Mouse (Mus musculus) limb, embryonic 13.5 days (tissue): Measurements from ENCODE around the gene Efhc1. TPM values are rescaled to one million over a fixed set of nuclear protein-coding genes. Genes with fewer than 3 reads are reported as not detected.
"Not testable (repeated sequence)": the region's sequence is repeated elsewhere in the genome, so short reads cannot be mapped to it uniquely, and the experiment has no call there.

ENCODE experiments used
- ATAC-seq: fragments of 200-750 bp; cut with Nextera tagmentation; 2 replicates; pipeline ENCODE4 v1.8.0; 2017; ENCODE audit warnings: low read depth, moderate number of reproducible peaks, moderate TSS enrichment; ENCODE audit not compliant: low FRiP score
- H3K27ac ChIP-seq: fragments of 300-500 bp; sonication (generic); 2 replicates; pipeline ENCODE4 v1.5.1; 2015; ENCODE audit warnings: inconsistent platforms, mild to moderate bottlenecking, moderate library complexity
- H3K27me3 ChIP-seq: fragments of 300-500 bp; sonication (generic); 2 replicates; pipeline ENCODE4 v1.6.1; 2015; ENCODE audit warnings: mild to moderate bottlenecking, inconsistent platforms
- H3K36me3 ChIP-seq: fragments of 300-500 bp; sonication (generic); 2 replicates; pipeline ENCODE4 v1.6.1; 2015; ENCODE audit warnings: inconsistent platforms, mild to moderate bottlenecking, moderate library complexity
- H3K4me1 ChIP-seq: fragments of 300-500 bp; sonication (generic); 2 replicates; pipeline ENCODE4 v1.6.1; 2015; ENCODE audit warnings: inconsistent platforms
- H3K4me2 ChIP-seq: fragments of 300-500 bp; sonication (generic); replicated peaks from 2 replicates; pipeline ENCODE4 v1.6.1; 2015; ENCODE audit warnings: inconsistent platforms, mild to moderate bottlenecking, moderate library complexity
- H3K4me3 ChIP-seq: fragments of 300-500 bp; sonication (generic); 2 replicates; pipeline ENCODE4 v1.5.1; 2015; ENCODE audit warnings: moderate library complexity, mild to moderate bottlenecking, inconsistent platforms
- H3K9ac ChIP-seq: fragments of 300-500 bp; sonication (generic); 2 replicates; pipeline ENCODE4 v1.6.1; 2015; ENCODE audit warnings: mild to moderate bottlenecking, inconsistent platforms
- H3K9me3 ChIP-seq: fragments of 300-500 bp; sonication (generic); 2 replicates; pipeline ENCODE4 v1.6.1; 2016; ENCODE audit warnings: inconsistent platforms
- WGBS: fragments of 180-500 bp; shearing (Covaris S2); methylation state at CpG from one replicate; pipeline ENCODE4 v1.1.7; 2015; 5-methylcytosine and 5-hydroxymethylcytosine counted together
- polyA plus RNA-seq: library from polyadenylated mRNA; unstranded; fragments of >200 nt; fragmentation: Nextera tagmentation; extraction: Ambion mirVana; gene quantifications from 2 replicates; pipeline ENCODE4 v1.2.1, GENCODE M21; 2015

Gene Efhc1
- polyA plus RNA-seq, 1 experiment from 2014 or later = 3.1 TPM

DNA sequence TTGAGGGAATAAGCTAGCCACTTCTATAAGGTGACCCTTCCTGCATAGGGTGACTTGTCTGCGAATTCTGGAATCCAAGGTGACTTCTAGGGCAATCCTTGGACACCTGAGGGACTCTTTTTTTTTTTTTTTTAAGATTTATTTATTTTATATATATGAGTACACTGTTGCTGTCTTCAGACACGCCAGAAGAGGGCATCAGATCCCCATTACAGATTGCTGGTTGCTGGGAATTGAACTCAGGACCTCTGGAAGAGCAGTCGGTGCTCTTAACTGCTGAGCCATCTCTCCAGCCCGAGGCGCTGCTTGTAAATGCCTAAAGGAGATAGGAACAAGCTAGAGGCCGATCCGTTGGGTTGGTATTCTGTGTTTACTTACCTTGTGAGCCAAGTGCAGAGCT, 26.1 kb upstream of the Efhc1 start:
- not testable (repeated sequence) for H3K27ac ChIP-seq, ATAC-seq
- 77% methylated on average over 7 of the region's 7 CpGs for WGBS

DNA sequence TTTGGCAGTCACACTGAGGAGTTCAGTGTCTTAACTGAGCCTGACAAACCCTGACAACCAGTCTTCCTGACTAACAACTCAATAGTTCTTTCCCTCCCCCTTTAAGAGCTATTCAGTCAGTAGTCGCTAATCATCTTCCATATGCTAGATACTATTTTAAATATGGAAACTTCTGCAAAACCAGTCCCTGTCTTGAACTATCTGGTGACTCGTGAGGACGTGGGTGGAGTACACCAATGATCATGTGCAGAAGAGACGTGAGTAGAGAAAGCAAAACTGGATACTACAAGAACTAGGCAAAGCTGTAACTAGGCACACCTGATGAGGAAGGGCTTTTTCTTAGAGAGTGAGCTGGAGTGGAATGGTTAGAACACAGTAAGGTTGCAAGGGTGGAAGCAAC, 25.5 kb upstream of the Efhc1 start:
- Histone ChIP-seq H3K9me3 (no peaks in the 10 kb centered on the region; the same call in 1 of the 2 replicates), H3K4me1 (peaks cover 20% of the 10 kb centered on the region), H3K36me3 (no peaks in the 10 kb centered on the region), H3K9ac (no peak overlapping the region), H3K27me3 (no peaks in the 10 kb centered on the region), H3K27ac (no peak overlapping the region), H3K4me2 (no peak overlapping the region), H3K4me3 (no peak overlapping the region)
- no peak for ATAC-seq
- 94% methylated on average over 4 of the region's 4 CpGs for WGBS

More for the DNA sequence above, 26.1 kb upstream of the Efhc1 start:
- not testable (repeated sequence) for H3K9ac ChIP-seq, H3K4me3 ChIP-seq, H3K36me3 ChIP-seq, H3K27me3 ChIP-seq, H3K4me2 ChIP-seq, H3K9me3 ChIP-seq
- peaks cover 21% of the 10 kb centered on the region for H3K4me1 ChIP-seq

DNA sequence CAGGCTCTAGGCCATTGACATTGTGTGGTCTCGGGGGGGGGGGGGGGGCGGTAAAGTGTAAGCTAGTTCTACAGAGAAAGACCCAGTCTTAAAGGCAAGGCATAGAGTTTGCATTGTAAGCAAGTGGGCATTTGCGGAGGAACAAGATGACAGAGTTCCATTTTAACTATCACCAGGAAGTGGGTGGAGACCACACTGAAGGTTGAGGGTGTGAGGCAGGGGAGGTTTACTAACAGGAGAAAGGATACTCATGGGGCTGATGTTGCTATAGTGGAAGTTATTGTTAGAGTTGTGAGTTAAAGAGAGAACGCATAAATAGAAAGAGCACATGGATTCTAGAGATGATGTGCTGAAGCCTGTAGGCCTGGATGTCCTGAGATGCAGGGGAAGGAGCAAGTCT, 25.1 kb upstream of the Efhc1 start:
- Histone ChIP-seq H3K9me3 (no peaks in the 10 kb centered on the region; the same call in 1 of the 2 replicates), H3K4me2 (no peak overlapping the region), H3K27me3 (no peaks in the 10 kb centered on the region), H3K4me3 (no peak overlapping the region), H3K4me1 (peaks cover 16% of the 10 kb centered on the region), H3K9ac (no peak overlapping the region), H3K36me3 (no peaks in the 10 kb centered on the region), H3K27ac (no peak overlapping the region)
- 71% methylated on average over 4 of the region's 4 CpGs for WGBS
- ATAC-seq = no peak

DNA sequence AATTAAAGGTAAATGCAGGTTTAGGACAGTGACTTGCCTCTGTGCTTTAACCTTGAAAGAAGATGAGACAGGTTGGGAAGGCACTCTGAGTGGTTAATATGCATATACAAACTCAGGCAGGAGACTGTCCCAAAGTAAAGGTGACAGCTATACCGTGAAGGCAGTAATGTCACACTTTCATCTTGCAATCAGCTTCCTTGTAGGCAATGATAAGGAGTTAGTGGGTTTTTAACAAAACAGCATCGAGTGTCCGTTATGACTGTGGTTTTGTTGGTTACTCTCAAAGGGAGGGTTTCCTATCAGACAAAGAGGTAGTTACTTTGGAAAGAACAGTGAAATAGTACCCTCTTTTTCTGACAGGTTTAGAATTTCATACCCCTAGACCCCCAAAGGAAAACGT, 22.9 kb upstream of the Efhc1 start:
- 53% methylated on average over 4 of the region's 4 CpGs for WGBS
- no peak for ATAC-seq
- 0 out of 2 replicates have a peak, but pooled peaks cover 3% of the 10 kb centered on the region for H3K36me3 ChIP-seq
- no peaks in the 10 kb centered on the region for H3K27me3 ChIP-seq
- no peak overlapping the region for H3K27ac ChIP-seq
- H3K4me3 ChIP-seq = no peak overlapping the region
- no peak overlapping the region for H3K9ac ChIP-seq
- H3K4me2 ChIP-seq = no peak overlapping the region
- H3K9me3 ChIP-seq = no peaks in the 10 kb centered on the region; the same call in 1 of the 2 replicates
- H3K4me1 ChIP-seq = peaks cover 6% of the 10 kb centered on the region

DNA sequence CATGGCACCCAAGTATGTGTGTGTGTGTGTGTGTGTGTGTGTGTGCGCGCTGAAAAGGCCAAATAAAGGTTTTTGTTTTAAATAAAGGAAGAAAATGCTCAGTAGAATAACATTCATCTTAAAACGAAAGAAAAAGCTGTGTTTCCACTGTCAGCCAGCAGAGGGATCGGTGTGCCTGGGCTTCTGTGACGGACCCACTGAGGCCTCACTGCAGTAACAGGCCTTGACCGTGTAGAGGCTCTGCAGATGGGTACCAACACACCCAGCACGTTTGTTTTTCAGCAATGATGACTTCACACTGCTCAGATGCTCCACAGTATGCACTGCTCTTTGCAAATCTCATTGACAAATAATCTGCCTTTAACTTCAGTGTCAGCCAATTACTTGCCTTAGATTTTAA, 18.0 kb upstream of the Efhc1 start:
- Histone ChIP-seq H3K9me3 (no peaks in the 10 kb centered on the region), H3K4me1 (no peaks in the 10 kb centered on the region), H3K36me3 (peaks cover 22% of the 10 kb centered on the region), H3K27me3 (no peaks in the 10 kb centered on the region), H3K9ac (no peak overlapping the region), H3K4me3 (no peak overlapping the region), H3K27ac (no peak overlapping the region), H3K4me2 (no peak overlapping the region)
- ATAC-seq = peak; percentile 91
- 25% methylated on average over 7 of the region's 7 CpGs for WGBS

DNA sequence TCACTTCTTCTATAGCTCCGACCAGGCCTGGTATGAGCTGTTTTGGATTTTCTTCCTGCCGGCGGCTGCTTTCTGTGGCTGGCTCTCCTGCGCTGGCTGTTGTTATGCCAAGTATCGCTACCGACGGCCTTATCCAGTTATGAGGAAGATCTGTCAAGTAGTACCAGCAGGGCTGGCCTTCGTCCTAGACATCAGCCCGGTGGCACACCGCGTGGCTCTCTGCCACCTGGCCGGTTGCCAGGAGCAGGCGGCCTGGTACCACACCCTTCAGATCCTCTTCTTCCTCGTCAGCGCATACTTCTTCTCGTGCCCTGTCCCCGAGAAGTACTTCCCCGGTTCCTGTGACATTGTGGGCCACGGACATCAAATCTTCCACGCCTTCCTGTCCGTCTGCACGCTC, 16.3 kb upstream of the Efhc1 start:
- Histone ChIP-seq H3K4me2 (no peak overlapping the region), H3K27me3 (no peaks in the 10 kb centered on the region), H3K4me3 (no peak overlapping the region), H3K9me3 (no peaks in the 10 kb centered on the region), H3K9ac (no peak overlapping the region), H3K4me1 (no peaks in the 10 kb centered on the region), H3K36me3 (peaks cover 22% of the 10 kb centered on the region), H3K27ac (no peak overlapping the region)
- ATAC-seq = no peak
- WGBS = 90% methylated on average over 22 of the region's 22 CpGs

DNA sequence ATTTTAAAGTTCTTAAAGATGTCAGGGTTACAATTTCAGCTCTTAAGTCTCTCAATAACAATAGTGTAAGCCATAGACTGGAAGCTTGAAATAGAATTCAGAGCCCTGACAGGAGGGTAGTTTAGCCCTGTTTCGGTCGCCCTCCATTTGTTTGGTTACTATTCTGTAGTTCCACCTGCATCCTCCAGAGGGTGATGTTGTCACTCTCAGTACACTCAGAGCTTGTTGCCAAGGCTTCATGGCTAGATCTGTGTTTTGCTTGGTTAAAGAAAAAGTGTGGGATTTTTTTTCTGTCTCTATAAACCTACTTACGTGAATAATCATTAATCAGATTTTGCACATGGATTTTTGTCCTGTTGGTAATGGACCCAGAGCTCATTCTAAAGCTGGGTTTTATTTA, 12.4 kb upstream of the Efhc1 start:
- no peak overlapping the region for H3K9ac ChIP-seq
- peak; percentile 61; the same call in 1 of the 2 replicates for ATAC-seq
- H3K4me2 ChIP-seq = no peak overlapping the region
- H3K27ac ChIP-seq = no peak overlapping the region
- WGBS = 22% methylated on average over 3 of the region's 3 CpGs
- H3K36me3 ChIP-seq = peaks cover 19% of the 10 kb centered on the region
- no peaks in the 10 kb centered on the region for H3K9me3 ChIP-seq
- H3K4me3 ChIP-seq = no peak overlapping the region
- 0 out of 2 replicates have a peak, but pooled peaks cover 5% of the 10 kb centered on the region for H3K4me1 ChIP-seq
- no peaks in the 10 kb centered on the region for H3K27me3 ChIP-seq

DNA sequence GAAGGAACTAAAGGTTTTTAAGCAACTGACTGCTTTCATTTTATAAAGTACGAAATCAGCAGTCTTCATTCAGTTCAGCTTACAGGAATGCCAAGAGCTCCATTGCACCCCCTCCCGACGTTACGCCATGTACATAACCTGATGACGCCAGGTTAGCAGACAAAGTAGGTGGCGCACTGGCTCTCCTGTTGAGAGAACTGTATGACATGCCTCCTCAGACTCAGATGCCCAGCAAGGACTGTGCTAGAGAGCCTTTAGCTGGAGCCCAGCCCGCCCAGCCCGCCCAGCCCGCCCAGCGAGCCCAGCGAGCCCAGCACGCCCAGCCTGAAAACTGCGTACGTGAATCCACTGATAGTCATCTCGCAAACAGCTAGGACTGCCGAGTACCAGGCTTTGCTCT, 11.3 kb upstream of the Efhc1 start:
- no peak; the same call in 1 of the 2 replicates for ATAC-seq
- H3K27me3 ChIP-seq = no peaks in the 10 kb centered on the region
- H3K27ac ChIP-seq = no peak overlapping the region
- H3K4me2 ChIP-seq = no peak overlapping the region
- H3K9me3 ChIP-seq = no peaks in the 10 kb centered on the region
- no peak overlapping the region for H3K9ac ChIP-seq
- H3K36me3 ChIP-seq = peaks cover 10% of the 10 kb centered on the region
- H3K4me1 ChIP-seq = 0 out of 2 replicates have a peak, but pooled peaks cover 5% of the 10 kb centered on the region
- no peak overlapping the region for H3K4me3 ChIP-seq
- WGBS = 65% methylated on average over 16 of the region's 16 CpGs

DNA sequence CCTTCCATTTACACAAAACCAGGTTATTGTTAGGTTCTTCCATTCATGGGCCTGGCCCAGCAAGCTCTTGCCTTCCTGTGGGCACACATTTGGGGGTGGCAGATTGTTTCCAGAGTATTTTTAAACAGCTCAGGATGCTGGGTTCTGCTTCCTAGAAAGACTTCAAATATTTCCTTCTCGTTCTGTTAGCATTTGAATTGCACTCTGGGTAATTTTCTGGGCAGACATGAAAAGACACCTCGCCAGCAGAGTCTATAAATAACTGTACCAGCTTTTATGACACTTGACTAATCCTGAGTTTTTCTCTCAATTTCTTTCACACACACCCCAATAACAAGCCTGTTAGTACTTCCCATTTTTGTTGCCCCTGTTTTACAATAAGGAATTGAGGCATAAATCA, 10.1 kb upstream of the Efhc1 start:
- Histone ChIP-seq H3K4me2 (no peak overlapping the region), H3K27ac (no peak overlapping the region), H3K9me3 (no peaks in the 10 kb centered on the region), H3K9ac (no peak overlapping the region), H3K36me3 (peaks cover 4% of the 10 kb centered on the region; the same call in 1 of the 2 replicates), H3K4me1 (0 out of 2 replicates have a peak, but pooled peaks cover 5% of the 10 kb centered on the region), H3K4me3 (no peak overlapping the region), H3K27me3 (no peaks in the 10 kb centered on the region)
- 26% methylated on average over 2 of the region's 2 CpGs for WGBS
- no peak for ATAC-seq

DNA sequence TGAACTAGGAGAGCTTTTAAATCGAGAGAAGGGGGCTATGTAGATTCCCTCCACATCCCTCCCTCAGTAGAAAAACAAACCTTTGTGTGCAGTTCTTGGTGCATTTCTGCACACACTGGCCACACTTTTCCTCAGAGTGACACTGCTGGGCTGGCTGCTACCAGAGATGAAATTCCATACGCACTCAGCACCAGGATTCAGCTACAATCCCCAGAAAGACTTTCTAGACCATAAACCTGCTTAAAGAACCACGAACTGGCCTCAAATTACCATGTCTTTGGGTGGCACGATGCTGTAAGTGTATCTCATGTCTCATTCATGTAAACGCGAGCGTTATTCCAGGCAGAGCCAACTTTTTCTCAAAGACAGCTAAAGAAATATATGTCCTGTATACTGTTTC, 9.6 kb upstream of the Efhc1 start:
- WGBS = 70% methylated on average over 7 of the region's 7 CpGs

DNA sequence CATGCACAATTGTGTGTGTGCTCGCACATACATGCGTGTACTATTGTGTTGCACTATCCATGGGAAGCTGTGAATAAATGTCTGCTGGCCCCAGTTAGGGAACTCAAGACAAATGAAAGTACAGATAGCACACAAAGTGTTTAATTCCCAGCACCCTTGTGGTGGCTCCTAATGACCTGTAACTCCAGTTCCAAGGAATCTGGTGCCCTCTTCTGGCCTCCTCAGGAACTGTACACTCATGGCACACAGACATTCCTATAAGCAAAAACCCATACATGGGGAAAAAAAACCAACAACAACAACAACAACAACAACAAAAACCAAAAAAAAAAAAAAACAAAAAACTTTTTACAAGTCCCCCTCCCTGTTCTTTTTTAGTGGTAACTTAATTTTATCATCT, 8.4 kb upstream of the Efhc1 start:
- no peak for ATAC-seq
- H3K27ac ChIP-seq = no peak overlapping the region
- 0 out of 2 replicates have a peak, but pooled peaks cover 5% of the 10 kb centered on the region for H3K4me1 ChIP-seq
- no peaks in the 10 kb centered on the region for H3K36me3 ChIP-seq
- no peak overlapping the region for H3K4me2 ChIP-seq
- H3K27me3 ChIP-seq = no peaks in the 10 kb centered on the region
- 98% methylated on average over 2 of the region's 2 CpGs for WGBS
- no peak overlapping the region for H3K4me3 ChIP-seq
- no peak overlapping the region for H3K9ac ChIP-seq
- H3K9me3 ChIP-seq = no peaks in the 10 kb centered on the region

More for the DNA sequence above, 9.6 kb upstream of the Efhc1 start:
- Histone ChIP-seq H3K9ac (no peak overlapping the region), H3K36me3 (peaks cover 2% of the 10 kb centered on the region; the same call in 1 of the 2 replicates), H3K4me2 (no peak overlapping the region), H3K9me3 (no peaks in the 10 kb centered on the region), H3K4me3 (no peak overlapping the region), H3K27ac (no peak overlapping the region), H3K4me1 (0 out of 2 replicates have a peak, but pooled peaks cover 5% of the 10 kb centered on the region), H3K27me3 (no peaks in the 10 kb centered on the region)
- ATAC-seq = no peak

DNA sequence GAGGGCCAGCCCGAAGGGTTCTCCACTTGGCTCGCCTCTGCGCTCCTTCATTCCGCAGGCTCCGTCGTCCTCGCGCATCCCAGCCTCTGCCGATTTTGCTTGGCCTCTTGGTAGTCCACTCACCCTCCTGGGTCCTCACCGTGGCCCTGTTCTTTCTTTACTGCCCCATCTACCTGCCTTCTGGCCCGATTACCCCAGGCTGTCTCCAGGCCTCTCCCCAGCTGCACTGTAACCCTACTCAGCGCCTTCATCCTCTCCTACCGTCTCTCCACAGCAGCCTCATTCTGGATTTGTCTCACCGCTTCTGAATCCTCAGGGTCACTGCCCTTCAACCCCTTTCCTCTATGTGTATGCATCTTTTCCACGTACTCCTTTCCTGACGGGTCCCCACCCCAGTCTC, 373 bp downstream of the Efhc1 start:
- peak overlapping the region; percentile 40; the same call in 1 of the 2 replicates for H3K27ac ChIP-seq
- peak overlapping the region; percentile 71 for H3K9ac ChIP-seq
- ATAC-seq = no peak
- H3K27me3 ChIP-seq = no peaks in the 10 kb centered on the region
- peak overlapping the region; percentile 82 for H3K4me2 ChIP-seq
- H3K36me3 ChIP-seq = no peaks in the 10 kb centered on the region
- 5% methylated on average over 16 of the region's 16 CpGs for WGBS
- peaks cover 6% of the 10 kb centered on the region; the same call in 1 of the 2 replicates for H3K4me1 ChIP-seq
- H3K9me3 ChIP-seq = no peaks in the 10 kb centered on the region
- peak overlapping the region; percentile 60 for H3K4me3 ChIP-seq

DNA sequence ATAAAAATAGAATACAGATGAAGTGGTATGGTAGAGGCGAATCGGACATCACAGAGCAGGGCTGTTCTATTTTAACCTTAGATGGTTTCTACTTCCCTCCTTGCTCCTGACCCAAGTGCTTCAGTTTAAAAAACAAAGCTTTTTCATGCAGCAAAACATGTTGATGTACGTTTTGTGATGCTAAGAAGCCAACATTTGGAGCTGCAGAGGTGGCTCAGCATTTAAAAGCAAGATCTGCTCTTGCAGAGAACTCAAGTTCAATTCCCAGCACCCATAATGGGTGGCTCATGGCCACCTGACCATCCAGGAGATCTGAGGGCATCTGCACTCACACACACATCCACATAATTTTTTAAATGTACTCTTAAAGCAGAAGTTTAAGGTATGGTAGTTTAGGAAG, 3.5 kb downstream of the Efhc1 start:
- H3K4me3 ChIP-seq = no peak overlapping the region

More for the DNA sequence above, 3.5 kb downstream of the Efhc1 start:
- H3K27ac ChIP-seq = no peak overlapping the region
- H3K36me3 ChIP-seq = no peaks in the 10 kb centered on the region
- H3K9me3 ChIP-seq = no peaks in the 10 kb centered on the region
- H3K9ac ChIP-seq = no peak overlapping the region
- H3K4me2 ChIP-seq = no peak overlapping the region
- H3K4me1 ChIP-seq = peaks cover 6% of the 10 kb centered on the region; the same call in 1 of the 2 replicates
- 82% methylated on average over 3 of the region's 3 CpGs for WGBS
- no peaks in the 10 kb centered on the region for H3K27me3 ChIP-seq
- no peak for ATAC-seq
